Mouse (Mus musculus): ENCODE data around the gene Chmp1a.

Gene Chmp1a

GRCm38 (mm10) chr8:123155177-123155576 is 57.4 kb downstream of the Chmp1a start:
- DNase-seq (ENCODE audit: low spot score) = no peak
